Comparison of ENCODE assay signal across 34 mouse cellular contexts in genomic region chr11:62955776-62956175, GRCm38 (mm10). TPM values are rescaled to one million over a fixed set of nuclear protein-coding genes. Genes with fewer than 3 reads are reported as not detected.
"Had no signal": no experiment of that assay in that cellular context is flagged by ENCODE, and none has a peak within 500 bp of the region (broad histone marks: within the 10 kb centered on the region; RNA-seq: fewer than 3 reads in every experiment).

No protein-coding gene starts in this region.

- H3K27me3 ChIP-seq: embryonic facial prominence, embryonic 12.5 days; embryonic facial prominence, embryonic 13.5 days; embryonic facial prominence, embryonic 15.5 days; forebrain, embryonic 12.5 days; forebrain, embryonic 13.5 days; forebrain, embryonic 15.5 days had no signal

- H3K9me3 ChIP-seq: embryonic facial prominence, embryonic 13.5 days; embryonic facial prominence, embryonic 15.5 days; forebrain, embryonic 13.5 days; forebrain, embryonic 15.5 days; heart, embryonic 10.5 days had no signal

- H3K4me1 ChIP-seq: embryonic facial prominence, embryonic 10.5 days; embryonic facial prominence, embryonic 12.5 days; embryonic facial prominence, embryonic 13.5 days; embryonic facial prominence, embryonic 15.5 days; forebrain, embryonic 10.5 days; forebrain, embryonic 12.5 days; forebrain, embryonic 13.5 days; forebrain, embryonic 15.5 days; heart, embryonic 10.5 days had no signal

- DNase-seq: cerebellum, postnatal 10 days; cerebellum, postnatal 14 days; cerebellum, postnatal 25 days; cerebellum, postnatal 36 days; embryo, embryonic 11 days; forebrain, postnatal 0 days; gastrocnemius, adult 2 months; gastrocnemius, postnatal 10 days; gastrocnemius, postnatal 14 days; gastrocnemius, postnatal 25 days; gastrocnemius, postnatal 36 days; heart, adult 18-20 months; heart, adult 2 months had no signal

- H3K27ac ChIP-seq: embryonic facial prominence, embryonic 10.5 days; embryonic facial prominence, embryonic 12.5 days; embryonic facial prominence, embryonic 13.5 days; embryonic facial prominence, embryonic 15.5 days; forebrain, embryonic 10.5 days; forebrain, embryonic 12.5 days; forebrain, embryonic 13.5 days; forebrain, embryonic 15.5 days; heart, adult 2 months; heart, embryonic 10.5 days had no signal

- H3K4me2 ChIP-seq: embryonic facial prominence, embryonic 12.5 days; embryonic facial prominence, embryonic 13.5 days; embryonic facial prominence, embryonic 15.5 days; forebrain, embryonic 12.5 days; forebrain, embryonic 13.5 days; forebrain, embryonic 15.5 days; heart, embryonic 11.5 days had no signal

- H3K4me3 ChIP-seq: embryonic facial prominence, embryonic 10.5 days; embryonic facial prominence, embryonic 12.5 days; embryonic facial prominence, embryonic 13.5 days; embryonic facial prominence, embryonic 15.5 days; erythroblast, embryonic 14.5 days; forebrain, embryonic 10.5 days; forebrain, embryonic 12.5 days; forebrain, embryonic 13.5 days; forebrain, embryonic 15.5 days; gastrocnemius, adult 2 months; heart, adult 2 months; heart, embryonic 10.5 days had no signal

- H3K9ac ChIP-seq: embryonic facial prominence, embryonic 12.5 days; embryonic facial prominence, embryonic 13.5 days; embryonic facial prominence, embryonic 15.5 days; forebrain, embryonic 12.5 days; forebrain, embryonic 13.5 days; forebrain, embryonic 15.5 days; forebrain, postnatal 0 days had no signal

- H3K36me3 ChIP-seq: embryonic facial prominence, embryonic 10.5 days; embryonic facial prominence, embryonic 12.5 days; embryonic facial prominence, embryonic 13.5 days; embryonic facial prominence, embryonic 15.5 days; forebrain, embryonic 10.5 days; forebrain, embryonic 12.5 days; forebrain, embryonic 15.5 days; heart, embryonic 10.5 days had no signal

- ATAC-seq: forebrain, embryonic 13.5 days; forebrain, embryonic 14.5 days; forebrain, embryonic 15.5 days; forebrain, embryonic 16.5 days; forebrain, postnatal 0 days had no signal

RNA-seq across cellular contexts. Expression of gene Cdrt4, which starts 4.8 kb away (rescaled TPM):
- total RNA-seq: common myeloid progenitor, adult 5-6 weeks; forebrain, postnatal 0 days; gastrocnemius, adult 18-20 months; gastrocnemius, adult 2 months; gastrocnemius, adult 8-10 months; gastrocnemius, postnatal 14 days; gastrocnemius, postnatal 36 days; granulocyte monocyte progenitor cell, adult 5-6 weeks; heart, adult 18-20 months; heart, adult 2 months; heart, adult 8-10 months had no signal
- polyA plus RNA-seq: cortical plate, adult 2 months; embryonic facial prominence, embryonic 11.5 days; erythroblast, embryonic 14.5 days; forebrain, embryonic 10.5 days; forebrain, embryonic 11.5 days; forebrain, embryonic 12.5 days; forebrain, embryonic 13.5 days; forebrain, embryonic 14.5 days; forebrain, embryonic 15.5 days; forebrain, embryonic 16.5 days; forebrain, postnatal 0 days; heart, adult 2 months; heart, embryonic 11.5 days had no signal
